Mouse (Mus musculus): ENCODE results near the gene Steap3.
A peak's percentile ranks its signal among the peaks of the same experiment; 100 is the strongest.

Gene Steap3

GRCm38 (mm10) chr1:120146994-120147393 lies 125.5 kb downstream of the Steap3 start:
- DNase-seq (ENCODE audit: low spot score in 2 of 2), result no peak

DNA sequence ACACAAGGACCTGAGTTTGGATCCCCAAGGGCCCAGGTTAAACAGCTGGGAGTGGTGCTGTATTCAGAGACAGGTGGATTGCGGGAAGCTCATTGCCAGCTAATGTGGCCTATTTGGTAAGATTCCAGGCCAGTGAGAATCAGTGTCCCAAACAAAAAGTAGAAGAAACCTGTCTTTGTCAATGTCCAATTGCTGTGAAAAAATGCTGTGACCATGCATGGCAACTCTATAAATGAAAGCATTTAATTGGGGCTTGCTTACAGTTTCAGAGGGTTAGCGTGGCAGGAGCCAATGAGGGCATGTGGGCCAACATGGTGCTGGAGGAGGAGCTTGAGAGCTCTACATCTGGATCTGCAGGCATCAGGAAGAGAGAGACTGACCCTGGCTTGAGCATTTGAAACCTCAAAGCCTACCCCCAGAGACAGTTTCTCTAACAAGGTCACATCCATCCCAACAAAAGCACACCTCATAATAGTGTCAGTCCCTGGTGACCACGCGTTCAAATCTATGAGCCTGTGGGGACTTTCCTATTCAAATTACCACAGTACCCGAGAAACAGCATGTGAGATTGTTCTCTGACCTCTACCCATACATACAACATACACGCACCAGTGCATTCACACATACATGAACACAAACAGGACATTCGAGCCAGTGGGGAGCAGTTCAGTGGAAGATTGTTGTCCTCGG lies 126.8 kb downstream of the Steap3 start:
- no peak for DNase-seq (ENCODE audit: low spot score in 2 of 2)

GRCm38 (mm10) chr1:120142551-120142950 lies 130.0 kb downstream of the Steap3 start:
- DNase-seq (ENCODE audit: low spot score in 2 of 2), result peak in 1 of 2 experiments; percentile 60
